Mouse (Mus musculus) embryonic facial prominence, embryonic 13.5 days (tissue): Measurements from ENCODE around the gene Rgs19. TPM values are rescaled to one million over a fixed set of nuclear protein-coding genes. Genes with fewer than 3 reads are reported as not detected.

Experiments used
- ATAC-seq: fragments of 200-750 bp; cut with Nextera tagmentation; 2 replicates; pipeline ENCODE4 v1.8.0; 2017; ENCODE audit warnings: low read depth; ENCODE audit not compliant: insufficient number of reproducible peaks, insufficient read depth, low FRiP score, low TSS enrichment
- H3K27ac ChIP-seq: fragments of 300-500 bp; sonication (generic); 2 replicates; pipeline ENCODE4 v1.5.1; 2015; ENCODE audit warnings: moderate library complexity, mild to moderate bottlenecking, inconsistent platforms
- H3K27me3 ChIP-seq: fragments of 300-500 bp; sonication (generic); 2 replicates; pipeline ENCODE4 v1.6.1; 2015; ENCODE audit warnings: mild to moderate bottlenecking, inconsistent platforms
- H3K36me3 ChIP-seq: fragments of 300-500 bp; sonication (generic); 2 replicates; pipeline ENCODE4 v1.6.1; 2015; ENCODE audit warnings: mild to moderate bottlenecking, inconsistent platforms
- H3K4me1 ChIP-seq: fragments of 300-500 bp; sonication (generic); 2 replicates; pipeline ENCODE4 v1.6.1; 2015; ENCODE audit warnings: inconsistent platforms
- H3K4me2 ChIP-seq: fragments of 300-500 bp; sonication (generic); 2 replicates; pipeline ENCODE4 v1.6.1; 2015; ENCODE audit warnings: moderate library complexity, mild to moderate bottlenecking, inconsistent platforms
- H3K4me3 ChIP-seq: fragments of 300-500 bp; sonication (generic); 2 replicates; pipeline ENCODE4 v1.5.1; 2015; ENCODE audit warnings: mild to moderate bottlenecking, inconsistent platforms
- H3K9ac ChIP-seq: fragments of 300-500 bp; sonication (generic); 2 replicates; pipeline ENCODE4 v1.6.1; 2015; ENCODE audit warnings: mild to moderate bottlenecking, inconsistent platforms
- H3K9me3 ChIP-seq: fragments of 300-500 bp; sonication (generic); 2 replicates; pipeline ENCODE4 v1.6.1; 2016; ENCODE audit warnings: inconsistent platforms
- WGBS: fragments of 180-500 bp; shearing (Covaris S2); methylation state at CpG from one replicate; pipeline ENCODE4 v1.1.7; 2015; ENCODE audit warnings: mixed read lengths; 5-methylcytosine and 5-hydroxymethylcytosine counted together
- polyA plus RNA-seq: library from polyadenylated mRNA; unstranded; fragments of >200 nt; fragmentation: Nextera tagmentation; extraction: Ambion mirVana; gene quantifications from 2 replicates; pipeline ENCODE4 v1.2.1, GENCODE M21; 2015

Rgs19 gene
- 83.5 and 86.1 TPM in 2 replicates for polyA plus RNA-seq

GRCm38 (mm10) chr2:181693339-181694280, at the start of gene Rgs19:
Rgs19 (minus strand) TSS chr2:181693977.
- ATAC-seq: peak; percentile 79
- H3K4me2 ChIP-seq: peak within 1 kb of the TSS; percentile 91
- H3K4me1 ChIP-seq: peaks cover 28% of the 10 kb centered on the region
- H3K27ac ChIP-seq: peak within 1 kb of the TSS; percentile 52
- no peaks in the 10 kb centered on the region; the same call in 1 of the 2 replicates for H3K27me3 ChIP-seq
- H3K9ac ChIP-seq: peak within 1 kb of the TSS; percentile 86
- H3K9me3 ChIP-seq: no peaks in the 10 kb centered on the region
- peak within 1 kb of the TSS; percentile 73 for H3K4me3 ChIP-seq
- peaks cover 18% of the 10 kb centered on the region for H3K36me3 ChIP-seq
- under 1% methylated on average over 75 of the region's 75 CpGs for WGBS

DNA sequence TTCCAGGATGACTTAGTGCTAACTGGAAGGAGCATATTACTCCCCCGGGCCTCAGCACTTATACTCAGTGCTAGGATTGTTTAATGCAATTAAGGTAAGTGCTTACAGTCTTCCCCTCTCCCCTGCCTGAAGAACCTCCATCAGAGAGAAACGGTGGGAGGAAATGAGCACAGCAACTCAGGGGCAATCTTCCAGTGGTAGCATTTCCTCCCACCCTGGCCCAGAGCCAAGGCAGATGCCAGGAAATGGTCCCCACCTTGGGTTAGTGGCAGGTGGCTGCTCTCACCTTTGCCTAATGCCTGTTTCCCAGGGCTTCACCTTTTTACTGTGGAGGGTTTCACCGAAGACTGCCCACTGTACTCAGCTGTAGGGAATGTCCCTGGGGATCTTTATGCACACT, 36.3 kb upstream of the Rgs19 start:
- Histone ChIP-seq H3K27me3 (no peaks in the 10 kb centered on the region), H3K36me3 (no peaks in the 10 kb centered on the region), H3K27ac (no peak overlapping the region), H3K4me2 (no peak overlapping the region), H3K4me1 (no peaks in the 10 kb centered on the region), H3K4me3 (no peak overlapping the region), H3K9ac (no peak overlapping the region), H3K9me3 (no peaks in the 10 kb centered on the region)
- no peak for ATAC-seq
- WGBS: 44% methylated on average over 3 of the region's 3 CpGs

- Histone ChIP-seq H3K4me3 (no peak overlapping the region), H3K27me3 (no peaks in the 10 kb centered on the region; the same call in 1 of the 2 replicates), H3K36me3 (no peaks in the 10 kb centered on the region), H3K4me1 (no peaks in the 10 kb centered on the region), H3K4me2 (no peak overlapping the region), H3K9me3 (no peaks in the 10 kb centered on the region), H3K9ac (no peak overlapping the region), H3K27ac (no peak overlapping the region)
- no peak for ATAC-seq
- 51% methylated on average over 9 of the region's 9 CpGs for WGBS
These were observed 34.0 kb upstream of the Rgs19 start for GRCm38 (mm10) chr2:181727659-181728262.

- H3K4me3 ChIP-seq: no peak overlapping the region
- no peak for ATAC-seq
- no peak overlapping the region for H3K4me2 ChIP-seq
- no peaks in the 10 kb centered on the region for H3K4me1 ChIP-seq
- no peaks in the 10 kb centered on the region for H3K9me3 ChIP-seq
- H3K27ac ChIP-seq: no peak overlapping the region
- no peak overlapping the region for H3K9ac ChIP-seq
- whole genome bisulfite sequencing: 9% methylated on average over 3 of the region's 3 CpGs
- H3K27me3 ChIP-seq: no peaks in the 10 kb centered on the region; the same call in 1 of the 2 replicates
- H3K36me3 ChIP-seq: no peaks in the 10 kb centered on the region
These were observed 28.4 kb upstream of the Rgs19 start for GRCm38 (mm10) chr2:181722213-181722612.

DNA sequence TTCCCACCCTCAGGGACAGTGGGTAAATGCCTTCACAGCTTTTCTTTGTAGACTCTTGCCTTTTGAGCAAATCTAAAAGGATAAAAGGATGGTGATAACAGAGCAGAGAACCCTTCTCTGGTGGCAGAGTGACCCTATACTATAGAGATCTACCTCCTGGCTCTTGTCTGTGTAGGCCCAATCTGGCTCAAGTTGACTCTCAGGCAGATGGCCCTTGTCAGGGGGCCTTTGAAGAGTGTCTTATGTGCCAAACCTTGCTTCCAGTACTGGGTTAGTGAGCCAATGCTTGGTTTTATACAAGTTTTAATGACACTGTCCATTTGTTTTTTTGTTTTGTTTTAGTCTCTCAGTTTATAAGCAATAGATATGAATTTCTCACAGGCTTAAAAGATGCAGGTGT, 27.4 kb upstream of the Rgs19 start:
- no peak for ATAC-seq
- no peak overlapping the region for H3K9ac ChIP-seq

DNA sequence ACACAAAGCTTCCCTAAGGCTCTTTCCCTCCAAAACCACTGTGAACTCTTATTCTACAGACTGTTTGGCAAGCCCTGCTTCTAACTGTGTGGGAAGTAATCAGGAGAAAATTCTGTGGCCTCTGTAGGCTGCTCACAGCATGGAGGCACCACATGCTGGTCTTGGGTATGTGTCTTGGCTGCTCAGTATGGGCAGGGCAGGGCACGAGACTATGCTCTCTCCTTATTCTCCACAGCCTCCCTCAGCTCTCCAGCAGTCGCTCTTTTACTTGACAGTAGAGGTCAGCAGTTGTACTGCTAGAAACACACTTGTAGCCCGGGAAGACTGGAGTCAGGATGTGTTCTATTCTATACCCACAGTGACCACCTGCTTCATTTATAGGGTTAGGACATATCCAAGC, 26.3 kb upstream of the Rgs19 start:
- no peak overlapping the region for H3K27ac ChIP-seq
- no peak overlapping the region for H3K4me2 ChIP-seq
- H3K9me3 ChIP-seq: no peaks in the 10 kb centered on the region
- ATAC-seq: no peak
- no peaks in the 10 kb centered on the region for H3K36me3 ChIP-seq
- no peak overlapping the region for H3K9ac ChIP-seq
- 41% methylated on average over 3 of the region's 3 CpGs for WGBS
- 0 out of 2 replicates have a peak, but pooled peaks cover 4% of the 10 kb centered on the region for H3K4me1 ChIP-seq
- H3K4me3 ChIP-seq: no peak overlapping the region
- H3K27me3 ChIP-seq: no peaks in the 10 kb centered on the region; the same call in 1 of the 2 replicates

More for the DNA sequence above, 27.4 kb upstream of the Rgs19 start:
- H3K4me3 ChIP-seq: no peak overlapping the region
- H3K4me1 ChIP-seq: no peaks in the 10 kb centered on the region
- no peaks in the 10 kb centered on the region for H3K36me3 ChIP-seq
- H3K9me3 ChIP-seq: no peaks in the 10 kb centered on the region
- H3K27ac ChIP-seq: no peak overlapping the region
- no peaks in the 10 kb centered on the region; the same call in 1 of the 2 replicates for H3K27me3 ChIP-seq
- H3K4me2 ChIP-seq: no peak overlapping the region

DNA sequence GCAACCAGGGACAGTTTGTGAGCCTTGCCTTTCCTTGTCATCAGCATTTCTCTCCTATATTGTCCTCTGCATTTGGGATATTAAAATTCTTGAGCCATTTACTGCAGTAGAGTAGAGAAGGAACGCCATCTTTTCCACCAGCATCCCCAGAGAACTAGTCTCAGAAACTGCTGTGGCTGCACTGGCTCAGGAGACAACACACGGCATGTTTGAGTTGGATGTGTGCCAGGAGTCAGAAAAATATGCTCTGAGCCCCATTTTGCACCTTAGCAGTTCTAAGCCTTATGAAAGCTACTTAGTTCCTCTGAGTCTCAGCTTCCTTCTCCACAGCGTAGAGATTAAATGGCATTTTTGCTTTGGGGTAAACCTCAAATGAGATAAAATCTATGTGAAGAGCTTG, 23.2 kb upstream of the Rgs19 start:
- Histone ChIP-seq H3K4me3 (no peak overlapping the region), H3K4me2 (no peak overlapping the region), H3K9me3 (no peaks in the 10 kb centered on the region), H3K4me1 (0 out of 2 replicates have a peak, but pooled peaks cover 8% of the 10 kb centered on the region), H3K27ac (no peak overlapping the region), H3K27me3 (no peaks in the 10 kb centered on the region), H3K36me3 (no peaks in the 10 kb centered on the region), H3K9ac (no peak overlapping the region)
- WGBS: 45% methylated on average over 3 of the region's 3 CpGs
- no peak for ATAC-seq

DNA sequence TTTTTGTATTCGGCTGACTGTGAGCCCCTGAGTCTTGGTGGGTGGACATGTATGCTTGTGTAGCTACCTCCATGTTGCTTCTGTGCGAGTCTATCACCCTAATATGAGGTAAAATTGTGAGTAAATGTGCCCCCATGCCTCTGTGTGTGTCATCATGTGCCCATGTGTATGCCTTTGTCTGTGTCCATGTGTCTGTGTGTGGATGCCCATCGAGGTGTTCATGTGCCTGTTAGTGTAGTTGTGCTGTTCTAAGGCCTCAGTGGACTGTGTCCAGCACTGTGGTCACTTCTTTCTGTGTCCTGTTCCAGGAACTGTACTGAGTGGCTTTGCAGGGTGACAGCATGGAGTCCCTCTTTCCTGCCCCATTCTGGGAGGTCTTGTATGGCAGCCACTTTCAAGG, 21.6 kb upstream of the Rgs19 start:
- H3K4me2 ChIP-seq: peak overlapping the region; percentile 54

GRCm38 (mm10) chr2:181714903-181715326, 21.1 kb upstream of the Rgs19 start, which contains the start of gene Oprl1:
Oprl1 (plus strand) TSS chr2:181715016.
- H3K27ac ChIP-seq: no peak within 1 kb of the TSS
- peak within 1 kb of the TSS; percentile 46 for H3K9ac ChIP-seq
- H3K27me3 ChIP-seq: no peaks in the 10 kb centered on the region
- H3K4me1 ChIP-seq: 0 out of 2 replicates have a peak, but pooled peaks cover 8% of the 10 kb centered on the region
- peak within 1 kb of the TSS; percentile 54 for H3K4me2 ChIP-seq
- WGBS: 0% methylated on average over 7 of the region's 7 CpGs
- H3K9me3 ChIP-seq: no peaks in the 10 kb centered on the region
- 0 out of 2 replicates have a peak, but pooled peaks have one; percentile 20 for ATAC-seq
- H3K36me3 ChIP-seq: no peaks in the 10 kb centered on the region
- peak within 1 kb of the TSS; percentile 31 for H3K4me3 ChIP-seq

More for the DNA sequence above, 21.6 kb upstream of the Rgs19 start:
- ATAC-seq: no peak
- WGBS: 67% methylated on average over 3 of the region's 3 CpGs
- no peak overlapping the region for H3K27ac ChIP-seq
- H3K4me1 ChIP-seq: 0 out of 2 replicates have a peak, but pooled peaks cover 8% of the 10 kb centered on the region
- no peaks in the 10 kb centered on the region for H3K27me3 ChIP-seq
- no peaks in the 10 kb centered on the region for H3K9me3 ChIP-seq
- H3K9ac ChIP-seq: peak overlapping the region; percentile 46
- peak overlapping the region; percentile 31 for H3K4me3 ChIP-seq
- H3K36me3 ChIP-seq: no peaks in the 10 kb centered on the region

DNA sequence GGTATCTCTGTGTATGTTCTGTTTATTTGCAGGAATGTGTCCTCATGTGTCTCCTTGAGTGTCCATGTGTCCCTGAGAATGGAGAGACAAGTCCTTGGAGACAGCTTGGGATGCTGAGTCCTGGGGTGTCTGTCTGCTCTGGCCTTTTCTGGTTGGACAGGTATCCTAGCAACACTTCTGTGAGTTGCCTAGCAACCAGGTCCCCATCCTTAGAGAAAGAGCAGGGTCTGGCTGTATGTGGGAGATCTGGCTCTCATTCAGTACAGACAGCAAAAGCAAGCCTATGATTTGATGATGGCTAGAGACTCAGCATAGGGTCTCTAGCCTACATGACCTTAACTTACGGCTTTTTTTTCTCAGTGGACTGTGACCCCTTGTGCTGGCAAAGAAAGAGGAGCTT, 20.0 kb upstream of the Rgs19 start:
- Histone ChIP-seq H3K4me1 (0 out of 2 replicates have a peak, but pooled peaks cover 8% of the 10 kb centered on the region), H3K27ac (no peak overlapping the region), H3K9me3 (no peaks in the 10 kb centered on the region), H3K36me3 (no peaks in the 10 kb centered on the region), H3K4me2 (no peak overlapping the region), H3K4me3 (no peak overlapping the region), H3K9ac (no peak overlapping the region), H3K27me3 (no peaks in the 10 kb centered on the region)
- ATAC-seq: no peak
- WGBS: 84% methylated on average over 1 of the region's 1 CpGs

- WGBS: 34% methylated on average over 4 of the region's 4 CpGs
These were observed 12.9 kb upstream of the Rgs19 start for GRCm38 (mm10) chr2:181706668-181707067.

More at GRCm38 (mm10) chr2:181706668-181707067, 12.9 kb upstream of the Rgs19 start:
- Histone ChIP-seq H3K27me3 (no peaks in the 10 kb centered on the region), H3K27ac (no peak overlapping the region), H3K4me1 (no peaks in the 10 kb centered on the region), H3K9ac (no peak overlapping the region), H3K9me3 (no peaks in the 10 kb centered on the region), H3K4me3 (no peak overlapping the region), H3K4me2 (no peak overlapping the region), H3K36me3 (no peaks in the 10 kb centered on the region)
- no peak for ATAC-seq
